Mouse (Mus musculus): ENCODE data around the gene Fam49a. TPM values are rescaled to one million over a fixed set of nuclear protein-coding genes. Genes with fewer than 3 reads are reported as not detected.
A peak's percentile ranks its signal among the peaks of the same experiment; 100 is the strongest.
"Not testable (repeated sequence)": the region's sequence is repeated elsewhere in the genome, so short reads cannot be mapped to it uniquely, and the experiment has no call there.

Fam49a gene
- polyA plus RNA-seq, 1 experiment from 2014 or later, result 6.8 TPM

DNA sequence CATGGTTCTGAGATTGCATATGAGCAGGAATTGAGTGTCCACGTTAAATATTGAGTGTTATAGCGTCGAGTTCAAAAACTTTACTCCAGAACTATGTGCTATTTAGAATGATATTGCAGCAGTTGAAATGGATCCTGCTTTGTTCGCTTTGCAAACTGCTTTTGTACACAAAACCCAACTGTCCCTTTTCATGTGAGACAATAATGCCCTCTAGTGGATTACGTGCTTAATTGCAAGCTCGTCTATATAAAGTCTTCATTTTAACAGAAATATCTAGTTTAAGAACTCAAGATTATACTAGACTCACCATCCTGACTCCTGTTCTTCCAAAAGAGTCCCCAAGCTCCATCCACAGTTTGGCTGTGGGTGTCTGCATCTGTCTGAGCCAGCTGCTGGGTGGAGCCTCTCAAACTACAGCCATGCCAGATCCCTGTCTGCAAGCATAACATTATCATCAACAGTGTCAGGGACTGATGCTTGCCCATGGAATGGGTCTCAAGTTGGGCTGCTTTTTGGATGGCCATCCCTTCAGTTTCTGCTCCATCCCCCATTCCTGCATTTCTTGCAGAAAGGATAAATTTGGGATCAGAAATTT is 56.3 kb downstream of the Fam49a start:
- Histone ChIP-seq H3K4me3 (replicated peaks) (no peak overlapping the region), H3K36me3 (no peaks in the 10 kb centered on the region), H3K9me3 (replicated peaks) (no peaks in the 10 kb centered on the region), H3K9ac (no peak overlapping the region), H3K27ac (no peak overlapping the region), H3K4me2 (no peak overlapping the region), H3K4me1 (peaks cover 12% of the 10 kb centered on the region), H3K27me3 (no peaks in the 10 kb centered on the region)
- WGBS, result 4% methylated on average over 6 of the region's 6 CpGs
- ATAC-seq (replicated peaks; ENCODE audit: low FRiP score), result no peak

DNA sequence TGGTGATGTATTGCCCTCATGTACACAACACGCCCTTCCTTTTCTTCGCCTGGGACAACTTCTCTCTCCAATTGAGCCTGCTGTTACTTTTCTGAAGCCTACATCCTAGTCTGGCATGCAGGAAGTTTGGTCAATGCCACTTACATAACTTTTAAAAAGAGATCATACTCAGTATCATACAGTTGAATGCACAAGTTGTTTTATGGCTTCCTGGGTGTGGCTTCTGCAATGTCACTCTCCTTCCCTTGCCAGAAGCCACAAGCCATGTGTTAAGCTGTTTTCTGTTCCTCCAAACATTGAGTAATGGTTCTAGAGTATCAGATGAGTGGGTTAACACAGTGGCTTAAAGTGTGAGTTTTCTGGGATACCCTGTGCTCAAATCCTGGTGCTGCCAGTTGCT is 58.8 kb downstream of the Fam49a start:
- 68% methylated on average over 2 of the region's 2 CpGs for WGBS
- H3K9me3 ChIP-seq (replicated peaks), result no peaks in the 10 kb centered on the region
- H3K4me1 ChIP-seq, result peaks cover 15% of the 10 kb centered on the region

DNA sequence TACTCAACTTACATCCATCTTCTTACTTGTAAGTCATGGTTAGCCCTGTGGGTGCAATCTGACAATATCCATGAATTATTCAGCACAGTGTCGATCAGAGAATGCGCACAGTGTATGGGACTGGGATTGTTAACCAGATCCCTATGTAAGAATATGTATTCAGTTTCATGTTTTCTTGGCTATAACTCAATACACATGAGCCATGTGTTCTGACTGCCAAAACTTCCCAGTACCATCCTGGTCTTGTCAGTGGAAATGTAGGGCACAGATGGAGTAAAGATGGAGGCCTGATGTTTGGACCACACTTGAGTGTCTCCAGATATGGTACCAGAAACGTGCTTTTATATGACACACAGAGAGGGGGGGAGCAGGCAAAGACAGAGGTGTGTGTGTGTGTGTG is 59.2 kb downstream of the Fam49a start:
- Histone ChIP-seq H3K36me3 (no peaks in the 10 kb centered on the region), H3K4me3 (replicated peaks) (no peak overlapping the region), H3K4me2 (no peak overlapping the region), H3K9ac (no peak overlapping the region), H3K9me3 (replicated peaks) (no peaks in the 10 kb centered on the region), H3K27me3 (no peaks in the 10 kb centered on the region), H3K27ac (no peak overlapping the region), H3K4me1 (peaks cover 15% of the 10 kb centered on the region)
- 88% methylated on average over 3 of the region's 3 CpGs for WGBS
- no peak for ATAC-seq (replicated peaks; ENCODE audit: low FRiP score)

More for the DNA sequence above, 58.8 kb downstream of the Fam49a start:
- Histone ChIP-seq H3K27ac (no peak overlapping the region), H3K4me2 (no peak overlapping the region), H3K9ac (no peak overlapping the region), H3K4me3 (replicated peaks) (no peak overlapping the region), H3K36me3 (no peaks in the 10 kb centered on the region), H3K27me3 (no peaks in the 10 kb centered on the region)
- no peak for ATAC-seq (replicated peaks; ENCODE audit: low FRiP score)

GRCm38 (mm10) chr12:12323084-12323483 is 61.1 kb downstream of the Fam49a start:
- no peaks in the 10 kb centered on the region for H3K9me3 ChIP-seq (replicated peaks)
- no peaks in the 10 kb centered on the region for H3K36me3 ChIP-seq
- 82% methylated on average over 5 of the region's 5 CpGs for WGBS
- H3K4me2 ChIP-seq, result no peak overlapping the region
- no peak overlapping the region for H3K4me3 ChIP-seq (replicated peaks)
- H3K4me1 ChIP-seq, result 0 out of 2 replicates have a peak, but pooled peaks cover 6% of the 10 kb centered on the region
- no peak overlapping the region for H3K27ac ChIP-seq
- H3K27me3 ChIP-seq, result no peaks in the 10 kb centered on the region
- H3K9ac ChIP-seq, result no peak overlapping the region
- no peak for ATAC-seq (replicated peaks; ENCODE audit: low FRiP score)

DNA sequence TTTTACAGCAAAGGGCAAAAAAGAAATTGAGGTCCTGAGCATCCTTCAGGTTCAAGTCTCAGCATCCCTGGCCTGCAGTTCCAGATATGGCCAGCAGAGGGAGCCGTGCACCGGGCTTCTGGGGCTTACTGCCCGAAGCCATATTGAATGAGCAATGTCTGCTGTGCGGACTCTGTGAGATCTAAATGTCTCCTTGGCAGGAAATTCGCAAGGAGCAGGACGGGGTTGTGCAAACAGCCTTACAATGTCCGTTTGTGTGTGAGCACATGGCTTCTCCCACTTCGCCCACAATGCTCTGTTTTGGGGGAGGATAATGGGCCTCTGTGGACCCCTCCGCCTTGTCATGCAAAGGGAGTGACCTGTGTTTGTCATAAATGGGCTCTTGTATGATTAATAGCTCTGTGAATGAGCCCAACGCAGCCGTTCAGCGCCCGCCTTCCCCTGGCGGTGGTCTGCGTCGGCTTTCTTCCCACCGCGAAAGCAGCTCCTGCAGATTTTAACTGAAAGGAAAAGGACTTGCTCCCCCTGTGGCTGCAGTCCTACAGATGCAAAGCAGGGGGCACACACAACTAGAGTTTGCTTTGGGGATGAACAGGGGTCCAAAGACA is 61.8 kb downstream of the Fam49a start:
- Histone ChIP-seq H3K36me3 (no peaks in the 10 kb centered on the region), H3K4me2 (peak overlapping the region; percentile 66), H3K27me3 (no peaks in the 10 kb centered on the region), H3K4me3 (replicated peaks) (peak overlapping the region; percentile 32), H3K4me1 (0 out of 2 replicates have a peak, but pooled peaks cover 6% of the 10 kb centered on the region), H3K9me3 (replicated peaks) (no peaks in the 10 kb centered on the region), H3K9ac (no peak overlapping the region), H3K27ac (peak overlapping the region; percentile 78)
- 22% methylated on average over 18 of the region's 18 CpGs for WGBS
- peak; percentile 89 for ATAC-seq (replicated peaks; ENCODE audit: low FRiP score)

DNA sequence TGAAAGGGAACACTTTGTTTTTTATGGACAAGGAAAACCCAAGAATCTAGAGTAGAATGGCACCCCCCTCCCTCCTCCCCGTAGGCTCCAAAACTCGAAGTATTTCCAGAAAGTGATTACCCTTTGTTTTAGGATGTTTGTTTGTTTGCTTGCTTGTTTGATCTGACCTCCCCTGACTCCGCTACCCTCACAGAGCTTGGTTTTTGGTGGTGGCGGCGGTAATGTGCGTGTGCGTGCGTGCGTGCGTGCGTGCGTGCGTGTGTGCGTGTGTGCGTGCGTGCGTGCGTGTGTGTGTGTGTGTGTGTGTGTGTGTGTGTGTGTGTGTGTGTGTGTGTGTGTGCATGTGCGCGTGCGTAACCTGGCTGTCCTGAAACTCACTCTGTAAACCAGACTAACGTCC is 62.3 kb downstream of the Fam49a start:
- H3K27me3 ChIP-seq; H3K4me3 ChIP-seq (replicated peaks); H3K27ac ChIP-seq; ATAC-seq (replicated peaks; ENCODE audit: low FRiP score); H3K9ac ChIP-seq; H3K36me3 ChIP-seq; H3K9me3 ChIP-seq (replicated peaks); H3K4me1 ChIP-seq: not testable (repeated sequence)
- WGBS, result 92% methylated on average over 20 of the region's 22 CpGs
- peak overlapping the region; percentile 66 for H3K4me2 ChIP-seq

DNA sequence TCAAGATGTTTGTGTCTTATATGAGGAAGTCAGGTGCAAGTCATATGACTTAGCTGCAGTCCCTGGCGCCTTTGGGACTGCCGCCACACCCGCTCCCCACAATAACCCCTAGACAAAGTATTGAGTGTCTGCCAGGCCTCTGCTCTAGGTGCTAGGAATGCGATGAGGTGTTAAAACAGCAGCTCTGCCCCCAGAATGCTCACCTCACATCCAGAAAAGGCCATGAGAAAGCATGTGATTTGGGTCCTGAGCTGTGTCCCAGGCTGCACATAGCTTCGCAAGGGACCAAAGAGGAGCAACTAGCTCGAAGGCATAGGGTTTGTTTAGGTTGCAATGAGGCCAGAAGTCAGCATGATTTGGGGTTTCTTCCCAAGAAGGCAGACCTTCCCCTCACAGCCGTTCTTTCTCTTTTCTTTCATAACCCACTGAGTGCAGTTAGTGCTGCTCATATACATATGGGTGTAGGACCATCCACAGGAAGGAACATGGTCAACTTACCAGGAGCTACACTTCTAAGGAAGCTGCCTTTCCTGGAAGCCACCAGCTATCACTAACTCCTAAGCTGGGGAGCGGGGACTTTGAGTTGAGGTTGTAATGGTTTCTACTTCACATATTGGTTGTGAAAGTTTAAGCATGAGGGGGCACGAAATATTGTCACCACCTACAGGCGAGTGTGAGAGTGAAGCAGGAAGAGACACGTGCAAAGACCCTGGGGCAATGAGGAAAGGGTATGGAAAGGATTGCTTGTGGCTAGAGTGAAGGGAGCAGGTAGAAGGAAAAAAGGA is 71.8 kb downstream of the Fam49a start:
- no peaks in the 10 kb centered on the region for H3K4me1 ChIP-seq
- H3K4me2 ChIP-seq, result no peak overlapping the region
- H3K36me3 ChIP-seq, result no peaks in the 10 kb centered on the region
- H3K9me3 ChIP-seq (replicated peaks), result no peaks in the 10 kb centered on the region
- H3K27ac ChIP-seq, result no peak overlapping the region
- no peak for ATAC-seq (replicated peaks; ENCODE audit: low FRiP score)
- 91% methylated on average over 11 of the region's 11 CpGs for whole genome bisulfite sequencing
- no peak overlapping the region for H3K9ac ChIP-seq
- no peak overlapping the region for H3K4me3 ChIP-seq (replicated peaks)
- no peaks in the 10 kb centered on the region for H3K27me3 ChIP-seq

GRCm38 (mm10) chr12:12334486-12334885 is 72.5 kb downstream of the Fam49a start:
- Histone ChIP-seq H3K4me1 (no peaks in the 10 kb centered on the region), H3K4me3 (replicated peaks) (no peak overlapping the region), H3K36me3 (no peaks in the 10 kb centered on the region), H3K27ac (no peak overlapping the region), H3K27me3 (no peaks in the 10 kb centered on the region), H3K9ac (no peak overlapping the region), H3K4me2 (no peak overlapping the region), H3K9me3 (replicated peaks) (no peaks in the 10 kb centered on the region)
- WGBS, result 83% methylated on average over 5 of the region's 5 CpGs
- no peak for ATAC-seq (replicated peaks; ENCODE audit: low FRiP score)

DNA sequence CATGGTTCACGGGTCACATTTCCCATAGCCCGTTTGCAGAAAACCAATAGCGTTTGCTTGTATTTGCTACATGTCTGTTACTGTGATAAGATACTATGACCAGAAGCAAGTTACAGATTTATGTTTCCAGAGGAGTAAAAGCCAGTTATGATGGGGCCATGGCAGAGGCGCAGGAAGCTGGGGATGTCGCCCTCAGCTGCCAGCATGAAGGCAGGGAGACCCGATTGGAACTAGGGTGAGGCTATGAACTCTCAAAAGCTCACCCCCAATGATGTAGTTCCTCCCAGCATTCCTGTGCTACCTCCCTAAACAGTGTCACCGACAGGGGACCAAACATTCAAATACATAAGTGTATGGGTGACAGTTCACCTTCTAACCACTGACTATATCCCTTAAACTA is 73.6 kb downstream of the Fam49a start:
- Histone ChIP-seq H3K4me3 (replicated peaks) (no peak overlapping the region), H3K9me3 (replicated peaks) (no peaks in the 10 kb centered on the region), H3K36me3 (no peaks in the 10 kb centered on the region), H3K27ac (no peak overlapping the region), H3K27me3 (no peaks in the 10 kb centered on the region), H3K9ac (no peak overlapping the region), H3K4me1 (no peaks in the 10 kb centered on the region), H3K4me2 (no peak overlapping the region)
- no peak for ATAC-seq (replicated peaks; ENCODE audit: low FRiP score)
- 92% methylated on average over 7 of the region's 7 CpGs for WGBS

DNA sequence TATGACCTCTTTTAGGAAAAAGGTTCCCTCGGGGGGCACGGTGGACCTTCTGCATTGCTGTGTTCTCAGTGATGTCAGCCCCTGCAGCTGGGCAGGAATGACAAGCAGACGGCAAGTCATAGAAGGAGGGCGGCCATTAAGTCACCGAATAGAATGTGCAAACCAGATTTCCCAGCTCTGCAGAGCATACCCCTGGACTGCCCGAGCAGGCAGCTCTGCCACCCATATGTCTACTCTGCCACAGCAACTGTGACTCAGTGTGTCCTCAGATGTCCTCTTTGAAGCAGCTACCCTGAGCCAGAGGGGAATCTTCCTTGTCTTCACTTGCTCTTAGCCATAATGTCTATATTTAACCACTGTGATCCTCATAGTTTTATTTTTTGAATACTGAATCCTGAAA is 75.4 kb downstream of the Fam49a start:
- 90% methylated on average over 6 of the region's 6 CpGs for WGBS
- H3K4me2 ChIP-seq, result no peak overlapping the region

DNA sequence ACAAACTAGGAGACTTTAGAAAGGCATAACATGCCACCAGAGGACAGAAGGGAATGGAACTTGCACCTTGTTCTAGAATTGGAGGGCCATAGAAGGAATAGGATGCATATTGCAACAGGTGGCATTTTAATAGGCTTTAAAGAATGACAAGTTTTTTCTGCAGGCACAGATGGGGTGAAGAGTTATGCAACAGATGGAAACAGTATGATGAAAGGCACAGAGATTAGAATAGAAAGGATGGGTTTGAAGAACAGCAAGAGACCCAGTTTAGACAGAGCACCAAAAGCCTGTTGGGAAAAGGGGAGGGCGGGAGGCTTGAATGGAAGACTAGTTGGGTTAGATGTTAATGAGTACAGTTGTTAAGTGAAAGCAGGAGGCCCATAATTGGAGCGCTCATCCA is 81.4 kb downstream of the Fam49a start:
- Histone ChIP-seq H3K4me1 (no peaks in the 10 kb centered on the region), H3K9me3 (replicated peaks) (no peaks in the 10 kb centered on the region), H3K36me3 (no peaks in the 10 kb centered on the region), H3K4me2 (no peak overlapping the region), H3K27ac (no peak overlapping the region), H3K9ac (no peak overlapping the region), H3K4me3 (replicated peaks) (no peak overlapping the region), H3K27me3 (no peaks in the 10 kb centered on the region)
- WGBS, result 84% methylated on average over 2 of the region's 2 CpGs
- ATAC-seq (replicated peaks; ENCODE audit: low FRiP score), result no peak

More for the DNA sequence above, 75.4 kb downstream of the Fam49a start:
- Histone ChIP-seq H3K4me3 (replicated peaks) (no peak overlapping the region), H3K27ac (no peak overlapping the region), H3K27me3 (no peaks in the 10 kb centered on the region), H3K36me3 (no peaks in the 10 kb centered on the region), H3K4me1 (no peaks in the 10 kb centered on the region), H3K9me3 (replicated peaks) (no peaks in the 10 kb centered on the region), H3K9ac (no peak overlapping the region)
- ATAC-seq (replicated peaks; ENCODE audit: low FRiP score), result no peak

DNA sequence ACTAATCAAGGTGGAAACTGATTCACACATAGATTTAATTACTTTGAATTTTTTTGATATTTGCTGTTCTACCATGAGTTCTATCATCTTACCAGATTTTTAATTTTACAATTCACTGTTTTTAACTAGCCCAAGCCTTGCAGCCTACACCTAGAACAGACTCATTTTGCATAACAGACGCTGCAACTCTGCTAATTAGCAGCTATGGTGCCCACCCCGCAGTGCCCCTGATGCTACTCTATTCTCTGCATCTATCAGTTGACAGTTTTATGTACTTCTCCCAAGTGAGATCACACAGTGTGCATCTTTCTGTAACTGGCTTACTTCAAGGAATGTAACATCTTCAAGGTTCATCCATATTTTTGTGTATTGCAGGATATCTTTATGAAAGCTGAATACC is 86.7 kb downstream of the Fam49a start:
- 85% methylated on average over 2 of the region's 2 CpGs for WGBS

More for the DNA sequence above, 86.7 kb downstream of the Fam49a start:
- Histone ChIP-seq H3K4me3 (replicated peaks) (no peak overlapping the region), H3K27ac (no peak overlapping the region), H3K4me1 (peaks cover 12% of the 10 kb centered on the region), H3K4me2 (no peak overlapping the region), H3K27me3 (no peaks in the 10 kb centered on the region), H3K36me3 (no peaks in the 10 kb centered on the region), H3K9me3 (replicated peaks) (no peaks in the 10 kb centered on the region), H3K9ac (no peak overlapping the region)
- ATAC-seq (replicated peaks; ENCODE audit: low FRiP score), result no peak

Data from kidney, embryonic 15.5 days (tissue).